Mouse (Mus musculus): ENCODE measurements around the gene Gm33543.

GRCm38 (mm10) chr10:95846739-95847138, 4.0 kb upstream of the Gm33543 start:
- TF ChIP-seq POLR2A (IDR thresholded peaks at IDR 0.05; ENCODE audit: low read depth, low read length) (no peak), CTCF (IDR thresholded peaks at IDR 0.05; ENCODE audit: extremely low read depth, insufficient read depth, insufficient read length, insufficient replicate concordance) (no peak)
